Mouse (Mus musculus) right cerebral cortex, postnatal 25 days (tissue): ENCODE data around the gene Zfp169.
A peak's percentile ranks its signal among the peaks of the same experiment; 100 is the strongest.

Experiments used
- DNase-seq: peaks from one replicate; pipeline ENCODE4 v3.0.0; 2022

Zfp169 gene

DNA sequence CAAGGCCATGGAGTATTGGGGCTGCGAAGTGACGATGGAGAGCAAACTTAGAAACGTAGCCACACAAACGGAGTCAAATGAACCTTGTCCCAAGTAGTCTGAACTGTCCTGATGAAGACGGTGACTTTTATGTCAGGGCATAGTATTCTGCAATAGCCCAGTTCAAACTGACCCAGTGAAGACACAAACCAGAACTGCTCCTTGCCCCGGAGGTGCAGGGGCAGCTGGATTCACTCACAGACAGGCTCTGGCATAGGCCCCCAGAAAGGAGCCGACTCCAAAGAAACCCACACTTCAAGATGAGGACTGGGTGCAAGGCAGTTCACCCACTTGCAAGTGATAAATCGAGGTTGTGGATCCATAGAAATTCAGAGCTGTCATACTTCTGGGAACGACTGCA is 4.6 kb downstream of the Zfp169 start:
- DNase-seq = no peak

DNA sequence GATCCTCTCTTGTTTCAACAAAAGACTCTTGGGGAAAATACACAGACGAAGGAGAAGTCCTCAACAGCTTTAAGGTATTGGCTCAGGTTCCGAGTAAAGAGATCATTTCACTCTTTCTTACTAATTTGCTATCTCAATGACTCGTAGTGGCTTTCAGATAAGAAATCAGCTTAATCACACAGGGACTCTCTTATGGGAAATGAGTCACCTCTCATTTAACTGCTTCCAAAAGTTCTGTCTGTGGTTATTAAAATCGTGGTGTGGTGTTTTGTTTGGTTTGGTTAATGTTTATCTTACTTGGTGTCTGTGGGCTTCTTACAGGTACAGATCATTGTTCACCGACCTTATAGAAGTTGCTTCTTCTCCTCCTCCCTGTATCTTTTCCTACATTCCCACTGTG is 10.8 kb downstream of the Zfp169 start:
- DNase-seq = no peak

DNA sequence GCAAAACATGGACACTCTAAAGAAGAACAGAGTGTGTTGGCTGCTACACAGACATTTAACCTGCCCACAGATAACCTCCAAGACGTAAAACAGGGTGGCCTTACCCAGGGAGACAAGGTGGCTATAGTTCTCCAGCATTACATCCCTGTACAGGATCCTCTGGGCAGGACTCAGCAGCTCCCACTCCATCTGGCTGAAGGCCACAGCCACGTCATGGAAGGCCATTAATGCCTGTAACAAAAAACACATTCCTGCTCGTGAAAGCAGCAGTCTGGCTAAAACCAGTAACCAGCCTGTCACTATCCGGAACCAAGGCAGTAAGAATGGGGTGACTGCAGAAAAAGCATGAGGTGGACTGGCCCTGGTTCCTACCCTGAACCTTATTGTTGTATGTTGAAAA is 14.6 kb downstream of the Zfp169 start:
- no peak for DNase-seq

DNA sequence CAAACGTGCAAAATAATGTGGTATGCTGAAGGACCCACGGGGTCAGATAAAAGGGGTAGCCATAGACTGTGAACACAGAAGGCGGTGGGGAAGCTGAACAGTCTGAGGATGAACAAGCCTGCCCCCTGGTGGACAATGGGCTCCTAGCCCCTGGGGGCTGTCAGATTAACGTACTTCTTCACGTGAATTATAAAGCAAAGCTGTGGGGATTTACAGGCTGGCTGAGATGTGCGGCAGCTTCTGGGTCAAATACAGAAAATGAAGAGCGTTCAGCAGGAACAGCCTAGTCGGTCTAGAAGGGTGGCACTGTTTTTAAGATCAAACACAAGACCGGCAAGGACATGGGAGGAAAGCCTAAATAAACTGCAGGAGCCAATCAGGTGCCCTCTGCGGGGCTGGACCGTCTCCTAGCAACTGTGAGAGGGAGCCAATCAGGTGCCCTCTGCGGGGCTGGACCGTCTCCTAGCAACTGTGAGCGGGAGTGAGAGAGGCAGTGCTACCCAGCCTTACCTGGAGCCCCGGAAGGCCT is 15.5 kb downstream of the Zfp169 start:
- peak; percentile 67 for DNase-seq

DNA sequence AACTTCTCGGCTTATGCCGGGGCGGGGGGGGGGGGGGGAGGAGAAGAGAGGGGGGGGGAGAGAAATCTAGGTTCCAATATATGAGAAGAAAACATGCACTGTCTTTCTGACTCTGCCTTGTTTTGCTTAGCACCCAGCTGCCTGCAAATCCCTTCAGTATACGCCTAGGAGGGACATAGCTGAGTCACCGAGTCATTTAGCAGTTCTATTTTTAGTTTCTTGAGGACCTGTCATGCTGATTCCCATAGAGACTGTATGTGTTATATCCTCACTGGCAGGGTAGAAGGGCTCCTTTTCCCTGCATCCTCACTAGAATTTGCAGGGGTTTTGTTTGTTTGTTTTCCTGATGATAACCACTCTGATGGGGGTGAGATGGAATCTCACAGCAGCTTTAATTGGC is 20.1 kb downstream of the Zfp169 start:
- DNase-seq = no peak

DNA sequence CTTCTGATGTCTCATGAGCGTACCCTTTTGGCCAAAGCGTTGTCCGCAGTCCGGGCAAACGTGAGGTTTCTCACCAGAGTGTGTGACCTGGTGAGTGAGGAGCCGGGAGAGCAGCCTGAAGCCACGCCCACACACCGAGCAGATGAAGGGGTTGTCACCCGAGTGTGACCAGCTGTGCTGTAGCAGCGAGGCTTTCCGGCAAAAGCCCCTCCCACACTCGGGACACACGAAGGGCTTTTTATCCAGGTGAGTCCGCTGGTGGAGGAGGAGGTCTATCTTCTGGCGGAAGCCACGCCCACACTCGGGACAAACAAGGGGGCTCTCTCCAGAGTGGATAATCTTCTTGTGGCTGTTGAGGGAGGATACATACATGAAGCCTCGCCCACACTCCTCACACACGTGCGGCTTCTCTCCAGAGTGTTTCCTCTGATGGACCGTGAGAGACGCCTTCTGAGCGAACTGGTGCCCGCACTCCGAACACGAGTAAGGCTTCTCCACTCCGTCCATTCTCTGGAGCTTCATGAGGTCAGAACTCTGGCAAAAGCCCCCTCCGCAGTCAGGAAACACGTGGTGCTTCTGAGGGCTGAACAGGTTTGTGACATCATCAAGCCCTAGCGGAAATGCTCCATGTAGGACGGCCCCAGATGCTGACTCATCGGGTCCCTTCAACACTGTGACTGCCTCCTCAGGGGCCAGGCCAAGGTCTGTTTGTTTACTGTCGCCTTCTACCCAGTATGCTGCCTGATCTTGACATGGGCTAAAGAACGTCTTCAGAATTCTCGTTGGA is 22.7 kb downstream of the Zfp169 start:
- DNase-seq = no peak

DNA sequence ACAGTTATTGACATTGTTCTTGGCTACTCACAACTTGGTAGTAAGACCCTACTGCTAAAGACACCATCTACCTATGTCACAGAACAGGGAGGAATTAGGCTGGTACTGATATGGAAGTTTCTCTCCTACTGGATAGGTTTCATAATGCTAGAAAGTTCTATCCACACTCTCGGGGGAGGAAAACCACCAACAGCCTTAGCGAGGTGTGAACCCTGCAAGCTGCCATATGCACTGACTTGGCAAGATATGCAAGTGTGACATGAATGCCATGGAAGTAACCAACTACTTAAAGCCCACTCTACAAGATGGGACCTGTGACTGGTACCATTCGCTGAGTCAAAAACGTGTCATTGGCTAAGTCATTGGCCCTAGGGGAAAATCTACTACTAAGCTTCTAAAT is 29.6 kb downstream of the Zfp169 start:
- no peak for DNase-seq

DNA sequence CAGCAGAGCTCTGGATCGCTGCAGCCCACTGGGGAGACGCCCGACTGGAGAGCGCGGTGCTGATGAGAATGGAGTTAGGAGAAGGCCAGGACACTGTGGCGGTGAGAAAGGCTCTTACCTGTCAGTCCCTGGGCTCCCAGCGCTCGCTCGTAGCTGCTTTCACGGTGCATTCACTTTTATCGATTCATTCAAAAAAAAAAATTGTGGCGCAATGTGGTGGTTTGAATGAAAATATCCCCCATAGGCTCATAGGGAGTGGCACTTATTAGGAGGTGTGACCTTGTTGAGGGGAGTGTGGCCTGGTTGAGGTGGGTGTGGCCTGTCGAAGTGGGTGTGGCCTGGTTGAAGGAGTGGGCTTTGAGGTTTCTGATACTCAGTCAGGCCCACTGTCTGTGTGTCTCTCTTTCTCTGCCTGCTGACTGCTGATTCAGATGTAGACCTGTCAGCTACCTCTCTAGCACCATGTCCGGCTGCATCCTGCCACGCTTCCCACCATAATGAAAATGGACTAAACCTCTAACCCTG is 44.5 kb downstream of the Zfp169 start:
- no peak for DNase-seq

DNA sequence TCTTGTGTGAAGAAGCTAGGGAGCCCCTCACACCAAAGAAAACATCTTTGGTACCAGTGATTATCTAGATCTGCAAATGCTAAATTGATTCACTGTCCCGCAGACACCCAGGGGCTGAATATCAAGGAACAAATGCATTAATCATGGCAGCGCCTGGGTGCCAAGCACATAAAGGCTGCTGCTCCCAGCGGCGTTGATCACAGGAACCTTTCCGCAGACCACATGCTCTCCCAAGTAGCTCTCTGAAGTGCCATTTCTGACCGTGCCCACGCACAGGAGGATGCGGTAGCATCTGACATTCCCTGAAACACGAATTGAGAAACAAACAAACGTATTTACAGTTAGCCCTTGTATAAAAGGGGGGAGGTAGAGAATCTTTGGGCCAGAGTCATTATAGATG is 47.1 kb downstream of the Zfp169 start:
- DNase-seq = no peak

DNA sequence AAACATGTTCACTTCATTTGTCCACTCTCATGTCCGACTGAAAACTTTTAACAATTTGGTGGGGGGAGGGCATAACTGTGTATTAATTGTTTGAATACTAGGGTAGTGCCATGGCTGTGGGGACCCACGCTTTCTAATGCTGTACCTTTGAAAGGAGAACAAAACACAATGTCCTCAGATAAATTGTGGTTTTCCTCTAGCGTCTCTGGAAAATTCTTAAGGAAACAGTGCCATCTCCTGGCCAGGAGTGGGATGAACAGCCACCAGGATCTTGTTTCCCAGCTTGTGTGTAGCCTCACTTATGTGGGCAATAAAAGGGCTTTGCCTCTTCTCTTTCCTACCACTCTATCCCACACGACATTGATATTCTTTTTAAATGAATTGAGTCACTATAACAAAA is 49.1 kb downstream of the Zfp169 start:
- peak; percentile 64 for DNase-seq

DNA sequence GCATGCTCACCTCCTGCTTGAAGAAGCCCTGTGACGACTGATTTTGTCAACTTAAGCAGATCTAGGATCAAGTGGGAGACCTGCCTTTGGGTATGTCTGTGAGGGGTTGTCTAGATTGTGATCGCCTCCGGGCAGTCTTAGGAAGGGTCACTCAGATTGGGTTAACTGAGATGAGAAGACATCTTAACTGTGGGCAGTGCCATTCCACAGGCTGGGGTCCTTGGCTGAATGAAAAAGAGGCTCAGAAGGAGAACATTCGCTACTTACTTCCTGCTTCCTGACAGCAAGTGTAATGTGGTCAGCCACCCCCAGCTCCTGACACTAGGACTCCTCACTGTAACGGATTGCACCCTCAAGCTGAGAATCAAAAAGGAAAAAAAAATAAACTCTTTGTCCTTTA is 54.0 kb downstream of the Zfp169 start:
- no peak for DNase-seq

DNA sequence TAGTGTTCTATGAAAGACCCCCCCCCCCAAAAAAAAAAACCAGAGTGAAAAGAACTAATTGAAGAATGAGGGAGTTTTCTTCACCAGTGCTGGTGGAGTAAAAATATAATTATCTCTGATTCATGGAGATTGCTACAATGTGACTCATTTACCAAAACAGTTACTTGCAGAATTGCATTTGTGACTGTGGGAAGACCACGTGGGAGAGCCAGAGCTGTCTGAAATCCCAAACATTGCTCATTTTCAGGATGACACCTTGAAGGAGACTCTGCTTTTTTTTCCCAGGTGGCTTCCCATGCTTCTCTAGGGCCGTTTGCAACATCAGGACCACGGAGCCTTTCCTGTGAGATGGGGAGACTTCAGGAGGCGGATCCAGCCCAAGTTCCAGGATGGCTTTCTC is 65.1 kb downstream of the Zfp169 start:
- peak; percentile 21 for DNase-seq

DNA sequence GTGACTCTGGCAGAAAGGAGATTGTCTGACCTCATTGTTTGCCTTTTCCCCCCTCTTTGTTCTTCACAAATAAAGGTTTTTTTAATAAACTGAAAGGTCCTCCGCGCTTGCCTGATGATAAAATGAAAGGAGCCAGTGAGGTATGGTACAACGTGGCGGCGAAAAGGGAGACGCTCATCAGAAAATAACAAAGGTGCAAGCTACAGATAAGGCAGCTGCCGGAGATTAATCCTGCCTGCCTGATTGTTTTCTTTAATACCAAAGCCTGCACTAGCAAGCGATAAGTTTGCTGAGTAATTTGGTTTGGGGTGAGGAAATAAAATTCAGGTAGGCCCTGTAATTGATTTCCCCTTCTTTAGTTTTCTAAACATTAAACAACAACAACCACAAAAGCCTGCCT is 69.3 kb downstream of the Zfp169 start:
- DNase-seq = no peak

DNA sequence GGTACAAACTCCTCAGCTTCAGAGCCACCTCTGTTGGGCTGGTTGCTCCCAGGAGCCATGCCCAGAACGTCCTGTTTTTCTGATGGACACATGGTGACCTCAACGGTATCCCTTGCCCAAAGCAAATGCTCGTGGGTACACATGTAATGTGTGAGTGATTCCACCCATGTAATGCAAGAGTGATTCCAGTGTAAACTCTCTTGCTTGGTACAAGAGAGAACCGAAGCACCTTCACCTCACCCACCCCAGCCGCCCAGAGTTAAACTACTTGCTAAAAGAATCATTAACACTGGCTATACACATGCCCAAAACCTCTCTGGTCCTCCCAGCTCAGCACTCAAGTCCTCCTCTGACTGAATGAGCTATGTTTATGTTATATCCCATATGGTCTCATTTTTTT is 74.9 kb downstream of the Zfp169 start:
- DNase-seq = no peak
